Mouse (Mus musculus) embryo, embryonic 11 days (tissue): Measurements from ENCODE around the gene Gm5129.

Source experiments
- DNase-seq: peaks from one replicate; pipeline ENCODE4 v3.0.0-alpha.2; 2015

Gm5129 gene

DNA sequence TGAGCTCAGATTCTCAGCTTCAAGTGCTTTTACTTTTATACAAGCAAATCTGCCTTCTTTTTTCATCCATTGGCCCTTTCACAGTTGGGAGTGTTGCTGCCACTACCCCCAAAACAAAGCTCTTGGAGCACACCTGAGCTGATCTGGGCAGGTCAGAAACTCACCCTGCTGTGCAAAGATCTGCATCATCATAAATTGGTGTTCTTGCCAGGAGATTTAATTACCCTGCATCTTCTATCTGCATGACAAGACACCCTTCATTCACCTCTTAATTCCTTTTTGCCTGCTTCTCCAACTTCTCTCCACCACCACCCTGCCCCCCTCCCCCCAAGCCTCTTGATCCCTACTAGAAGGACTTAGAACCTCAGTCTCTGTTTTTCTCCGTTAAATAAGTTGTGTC, 14.6 kb downstream of the Gm5129 start:
- DNase-seq, result no peak

DNA sequence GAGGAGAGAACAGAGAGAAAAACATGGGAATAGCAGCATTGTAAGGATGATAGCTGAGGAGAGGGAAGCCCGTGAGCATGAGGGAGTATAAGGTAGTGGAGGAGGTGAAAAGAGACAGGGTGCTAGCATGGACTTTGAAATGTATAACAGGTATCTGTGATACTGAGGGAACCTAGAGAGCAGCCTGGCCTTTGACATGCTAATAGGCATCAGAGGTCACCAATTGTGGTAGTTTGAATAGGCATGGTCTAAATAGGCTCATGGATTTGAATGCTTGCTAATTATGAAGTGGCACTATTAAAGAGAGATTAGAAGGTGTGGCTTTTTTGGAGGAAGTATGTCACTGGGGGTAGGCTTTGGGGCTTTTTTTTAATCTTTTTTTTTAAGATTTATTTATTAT, 22.8 kb downstream of the Gm5129 start:
- no peak for DNase-seq

DNA sequence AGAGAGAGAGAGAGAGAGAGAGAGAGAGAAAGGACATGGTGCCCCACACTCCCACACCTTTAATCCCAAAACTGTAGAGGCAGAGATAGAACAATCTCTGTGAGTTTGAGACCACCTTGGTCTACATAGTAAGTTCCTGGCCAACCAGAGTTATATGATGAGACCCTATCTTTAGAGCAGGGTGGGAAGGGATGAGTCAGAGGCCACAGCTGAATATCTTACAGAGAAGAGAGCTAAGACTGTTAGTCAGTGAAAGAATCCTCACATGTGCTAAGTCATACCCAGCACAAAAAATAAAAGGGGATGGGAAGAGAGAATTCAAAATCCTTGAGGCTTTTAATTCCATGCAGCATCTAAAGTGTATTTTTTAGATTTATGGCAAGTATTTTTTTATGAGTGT, 24.1 kb downstream of the Gm5129 start:
- DNase-seq, result no peak

DNA sequence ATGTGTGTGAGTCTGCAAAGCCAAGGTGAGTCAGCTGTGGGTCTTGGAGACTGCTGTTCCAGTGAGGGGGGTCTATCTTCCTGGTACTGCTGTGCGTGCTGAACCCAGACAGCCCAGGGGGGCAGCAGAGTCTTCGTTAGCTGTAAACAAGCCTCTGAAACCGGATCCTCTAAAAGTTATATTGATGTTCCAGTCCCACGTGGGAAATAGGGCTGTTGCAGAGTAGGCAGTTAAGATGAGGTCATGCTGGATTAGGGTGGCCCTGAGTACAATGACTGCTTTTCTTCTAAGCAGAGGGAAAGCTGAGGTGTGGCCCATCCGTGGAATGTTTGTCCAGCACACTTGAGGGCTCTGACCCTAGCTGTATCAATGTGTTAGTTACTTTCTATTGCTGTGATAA, 27.5 kb downstream of the Gm5129 start:
- peak; percentile 33 for DNase-seq

DNA sequence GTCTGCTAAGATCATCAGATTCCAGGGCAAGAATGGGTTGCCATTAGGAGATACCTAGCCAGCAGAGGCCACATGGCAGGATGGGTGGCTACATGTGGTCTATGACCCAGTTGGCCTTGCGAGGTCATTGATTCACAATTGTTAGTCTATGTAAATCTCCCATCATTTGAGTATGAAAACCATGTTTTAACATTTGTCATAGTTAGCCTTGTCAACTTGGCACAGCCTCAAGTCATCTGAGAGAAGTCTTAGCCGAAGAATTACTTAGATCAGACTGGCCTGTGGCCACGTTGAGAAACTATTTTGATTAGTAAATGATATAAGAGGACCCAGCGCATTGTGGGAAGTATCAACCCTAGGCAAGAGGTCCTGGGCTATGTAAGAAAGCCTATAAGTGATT, 28.5 kb downstream of the Gm5129 start:
- no peak for DNase-seq

DNA sequence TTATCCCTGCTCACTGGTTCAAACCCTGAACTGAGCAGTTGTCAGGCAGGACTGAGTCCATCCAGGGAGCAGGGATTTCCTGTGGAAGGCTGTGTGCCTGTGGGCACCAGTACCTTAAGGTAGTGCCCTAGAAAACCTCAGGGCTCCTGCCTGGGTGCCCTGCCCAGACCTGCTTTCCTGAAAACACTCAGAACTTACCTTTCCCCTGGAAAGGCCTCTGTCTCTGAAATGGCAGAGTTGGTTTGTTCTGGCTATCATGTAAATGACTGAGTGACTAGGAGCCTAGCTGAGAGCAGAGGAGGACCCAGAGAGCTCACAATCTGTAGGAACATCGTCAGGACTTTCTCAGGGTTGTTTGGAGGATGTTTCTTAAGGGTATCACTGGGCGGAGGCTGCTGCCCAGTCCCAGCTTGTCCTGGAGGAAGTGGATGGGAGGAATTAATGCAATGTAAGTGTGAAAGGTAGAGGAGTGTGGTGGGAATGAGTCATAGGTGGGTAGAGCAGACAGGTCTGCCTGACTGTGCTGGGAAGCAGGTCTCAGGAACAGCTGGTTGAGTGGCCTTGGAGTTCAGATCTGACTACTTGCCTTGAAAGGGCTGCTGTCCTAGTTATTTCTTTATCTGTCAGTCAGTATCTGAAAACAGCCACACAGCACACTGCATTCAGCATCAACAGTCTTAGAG, 36.1 kb downstream of the Gm5129 start:
- no peak for DNase-seq

DNA sequence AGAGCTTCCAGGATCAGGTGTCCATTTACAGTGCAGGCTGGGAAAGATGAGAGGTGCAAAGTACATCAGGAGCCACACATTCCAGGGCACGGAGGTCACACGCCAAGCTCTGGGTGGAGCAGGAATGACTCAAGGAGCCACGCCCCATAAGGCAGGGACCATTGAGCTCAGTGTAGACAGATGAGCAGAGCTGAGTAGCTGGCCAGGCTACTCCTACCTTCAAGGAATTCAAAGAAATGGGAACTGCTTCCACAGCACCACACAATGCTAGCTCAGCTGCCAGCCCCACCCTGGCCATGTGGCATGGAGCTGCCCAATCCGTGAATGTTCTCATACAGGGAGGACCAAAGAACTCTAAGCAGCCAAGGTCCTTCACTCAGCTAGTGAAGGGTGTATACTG, 37.2 kb downstream of the Gm5129 start:
- no peak for DNase-seq

DNA sequence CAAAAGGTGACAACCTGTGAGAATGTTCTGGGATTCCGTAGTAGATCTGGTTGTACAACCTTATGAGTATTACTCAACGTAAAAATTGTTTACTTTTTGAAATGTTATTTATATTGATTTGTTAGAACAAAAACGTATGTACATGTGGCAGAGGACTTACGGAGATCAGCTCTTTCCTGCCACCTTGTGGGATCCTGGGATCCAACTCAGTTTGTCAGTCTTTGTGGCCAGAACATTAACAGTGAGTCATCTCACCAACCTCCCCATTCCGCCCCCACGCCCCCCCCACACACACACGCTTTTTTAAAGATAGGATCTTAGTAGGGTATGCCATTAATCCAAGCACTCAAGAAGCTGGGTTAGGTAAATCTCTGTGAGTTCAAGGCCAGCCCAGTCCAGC, 47.4 kb downstream of the Gm5129 start:
- DNase-seq, result no peak

DNA sequence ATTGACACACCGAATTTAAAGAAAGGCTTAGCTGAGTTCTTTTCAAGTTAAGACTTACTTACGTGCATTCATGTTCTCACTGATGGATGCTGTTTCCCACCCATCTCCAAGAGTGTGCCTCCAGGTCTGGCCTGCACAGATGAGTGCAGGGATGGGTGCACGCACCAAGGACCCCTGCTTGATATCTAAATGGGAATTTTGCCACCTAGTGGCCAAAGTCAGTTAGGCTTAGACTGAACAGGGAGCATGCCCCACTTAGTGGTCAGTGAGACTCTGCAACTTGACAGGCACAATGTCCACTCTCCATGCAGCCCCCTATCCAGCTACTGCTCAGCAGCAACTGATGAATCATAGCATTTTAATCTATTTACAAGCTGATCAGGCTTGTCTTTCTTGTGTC, 48.1 kb downstream of the Gm5129 start:
- peak; percentile 80 for DNase-seq
